Mouse (Mus musculus) testis, adult 2 months (tissue): ENCODE data around the gene Prss56. TPM values are rescaled to one million over a fixed set of nuclear protein-coding genes. Genes with fewer than 3 reads are reported as not detected.

Source experiments
- H3K27ac ChIP-seq: fragments of 200-500 bp; 2 replicates; pipeline ENCODE4 v1.5.1; 2012; ENCODE audit warnings: low read depth, low read length; ENCODE audit not compliant: control insufficient read depth, insufficient read depth
- H3K27me3 ChIP-seq: fragments of 200-500 bp; 2 replicates; pipeline ENCODE4 v1.6.1; 2012; ENCODE audit warnings: mild to moderate bottlenecking, low read length, moderate library complexity; ENCODE audit not compliant: control insufficient read depth, insufficient read depth
- H3K36me3 ChIP-seq: fragments of 200-500 bp; 2 replicates; pipeline ENCODE4 v1.6.1; 2012; ENCODE audit warnings: mild to moderate bottlenecking, low read length; ENCODE audit not compliant: control insufficient read depth, insufficient read depth
- H3K4me1 ChIP-seq: fragments of 200-500 bp; 2 replicates; pipeline ENCODE4 v1.6.1; 2012; ENCODE audit warnings: low read length; ENCODE audit not compliant: control insufficient read depth, insufficient read depth
- H3K4me3 ChIP-seq: fragments of 200-500 bp; 2 replicates; pipeline ENCODE4 v1.5.1; 2012; ENCODE audit warnings: low read depth, mild to moderate bottlenecking, low read length, moderate library complexity, mixed read lengths; ENCODE audit not compliant: control insufficient read depth
- CTCF ChIP-seq: fragments of 200-500 bp; IDR thresholded peaks from 2 replicates; pipeline ENCODE4 v1.5.1; 2012; ENCODE audit warnings: low read depth, mild to moderate bottlenecking, inconsistent platforms, low read length, moderate library complexity; ENCODE audit not compliant: control insufficient read depth, insufficient read depth, insufficient replicate concordance
- POLR2A ChIP-seq: fragments of 200-500 bp; IDR thresholded peaks from 2 replicates; pipeline ENCODE4 v1.6.1; 2012; ENCODE audit warnings: low read depth, mild to moderate bottlenecking, inconsistent platforms, low read length, moderate library complexity; ENCODE audit not compliant: control insufficient read depth
- polyA plus RNA-seq: library from polyadenylated mRNA; depleted of rRNA; stranded (reverse); fragments of >200 nt; gene quantifications from 2 replicates; pipeline ENCODE4 v1.2.3, GENCODE M21; 2012

Prss56 gene
- polyA plus RNA-seq, 1 experiment = 19.1 TPM

- Histone ChIP-seq H3K4me1 (no peaks in the 10 kb centered on the region; the same call in 1 of the 2 replicates), H3K27ac (no peak overlapping the region), H3K36me3 (no peaks in the 10 kb centered on the region), H3K27me3 (no peaks in the 10 kb centered on the region), H3K4me3 (no peak overlapping the region)
- TF ChIP-seq POLR2A (no peak), CTCF (no peak)
Measured at GRCm38 (mm10) chr1:87201848-87202247, 18.7 kb downstream of the Prss56 start.

- no peaks in the 10 kb centered on the region for H3K36me3 ChIP-seq
- no peak overlapping the region for H3K27ac ChIP-seq
- H3K4me1 ChIP-seq = no peaks in the 10 kb centered on the region; the same call in 1 of the 2 replicates
- no peak overlapping the region for H3K4me3 ChIP-seq
- TF ChIP-seq CTCF (no peak), POLR2A (no peak)
- H3K27me3 ChIP-seq = no peaks in the 10 kb centered on the region
Measured at GRCm38 (mm10) chr1:87203779-87204178, 20.7 kb downstream of the Prss56 start.

GRCm38 (mm10) chr1:87204465-87204864 lies 21.4 kb downstream of the Prss56 start, which contains the start of gene Chrng:
Chrng (plus strand) TSS chr1:87204657.
- Histone ChIP-seq H3K36me3 (no peaks in the 10 kb centered on the region), H3K27ac (no peak within 1 kb of the TSS), H3K27me3 (no peaks in the 10 kb centered on the region), H3K4me3 (no peak within 1 kb of the TSS), H3K4me1 (no peaks in the 10 kb centered on the region; the same call in 1 of the 2 replicates)
- TF ChIP-seq CTCF (no peak), POLR2A (no peak)

DNA sequence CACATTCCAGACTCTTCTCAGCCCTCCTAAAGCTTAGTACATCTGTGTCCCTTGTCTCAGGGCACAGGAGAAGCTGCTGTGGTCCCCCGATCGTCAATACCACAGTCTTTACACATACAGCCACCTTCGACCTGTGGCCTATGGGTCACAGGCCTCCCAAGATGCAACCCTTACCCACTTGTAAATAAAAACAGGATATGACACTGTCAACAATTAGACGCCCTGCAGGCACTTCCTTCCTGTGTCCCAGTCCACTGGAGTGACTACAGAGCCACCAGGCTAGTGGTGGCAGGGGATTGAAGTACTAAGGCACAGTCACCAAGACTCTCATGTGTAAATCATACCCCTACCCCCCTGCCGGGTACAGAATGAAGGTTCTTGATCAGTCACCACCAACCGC lies 21.9 kb downstream of the Prss56 start:
- Histone ChIP-seq H3K27me3 (no peaks in the 10 kb centered on the region), H3K4me3 (no peak overlapping the region), H3K4me1 (no peaks in the 10 kb centered on the region; the same call in 1 of the 2 replicates), H3K36me3 (no peaks in the 10 kb centered on the region), H3K27ac (no peak overlapping the region)
- no peak for TF ChIP-seq CTCF
- no peak for TF ChIP-seq POLR2A

GRCm38 (mm10) chr1:87205502-87205901 lies 22.4 kb downstream of the Prss56 start:
- Histone ChIP-seq H3K4me1 (no peaks in the 10 kb centered on the region; the same call in 1 of the 2 replicates), H3K27ac (no peak overlapping the region), H3K27me3 (no peaks in the 10 kb centered on the region), H3K4me3 (no peak overlapping the region), H3K36me3 (no peaks in the 10 kb centered on the region)
- TF ChIP-seq CTCF = no peak
- TF ChIP-seq POLR2A = no peak

GRCm38 (mm10) chr1:87206339-87206738 lies 23.2 kb downstream of the Prss56 start:
- H3K36me3 ChIP-seq = no peaks in the 10 kb centered on the region
- no peaks in the 10 kb centered on the region for H3K27me3 ChIP-seq
- TF ChIP-seq CTCF (peak; percentile 11; the same call in 1 of the 2 replicates), POLR2A (no peak)
- no peak overlapping the region for H3K27ac ChIP-seq
- no peak overlapping the region for H3K4me3 ChIP-seq
- H3K4me1 ChIP-seq = no peaks in the 10 kb centered on the region; the same call in 1 of the 2 replicates

- H3K4me3 ChIP-seq = no peak overlapping the region
- H3K27me3 ChIP-seq = no peaks in the 10 kb centered on the region
- TF ChIP-seq POLR2A = no peak
- TF ChIP-seq CTCF = no peak
- no peak overlapping the region for H3K27ac ChIP-seq
- H3K36me3 ChIP-seq = no peaks in the 10 kb centered on the region
- H3K4me1 ChIP-seq = peaks cover 8% of the 10 kb centered on the region
Measured at GRCm38 (mm10) chr1:87211431-87211830, 28.3 kb downstream of the Prss56 start.
